Mouse (Mus musculus) lung, postnatal 0 days (tissue): Measurements from ENCODE around the gene Zscan26.

Experiments
- CTCF ChIP-seq: IDR thresholded peaks from 2 replicates; pipeline ENCODE4 v1.5.1; 2016; ENCODE audit warnings: antibody characterized with exemption, mild to moderate bottlenecking
- EP300 ChIP-seq: IDR thresholded peaks from 2 replicates; pipeline ENCODE4 v1.6.1; 2016; ENCODE audit warnings: antibody characterized with exemption, mild to moderate bottlenecking, control low read depth

GRCm38 (mm10) chr13:21472427-21472826, 18.9 kb upstream of the Zscan26 start:
- no peak for TF ChIP-seq EP300
- TF ChIP-seq CTCF, result no peak
